Mouse (Mus musculus): ENCODE results near the gene Hspa12b. TPM values are rescaled to one million over a fixed set of nuclear protein-coding genes. Genes with fewer than 3 reads are reported as not detected.
A peak's percentile ranks its signal among the peaks of the same experiment; 100 is the strongest.

The Hspa12b gene
- polyA plus RNA-seq, 1 experiment from 2014 or later = 6.9 TPM

- no peaks in the 10 kb centered on the region for H3K27me3 ChIP-seq (replicated peaks; ENCODE audit: control insufficient read depth, insufficient read depth, low read length)
Observed at GRCm38 (mm10) chr2:131154036-131154435, 27.0 kb downstream of the Hspa12b start.

GRCm38 (mm10) chr2:131156987-131157386, 29.9 kb downstream of the Hspa12b start:
- Histone ChIP-seq H3K27ac (ENCODE audit: low read depth, low read length) (no peak overlapping the region), H3K9ac (ENCODE audit: low read depth, low read length) (no peak overlapping the region), H3K4me1 (ENCODE audit: control insufficient read depth, insufficient read depth, low read depth, low read length) (peaks cover 23% of the 10 kb centered on the region), H3K4me3 (ENCODE audit: low read length) (no peak overlapping the region), H3K36me3 (ENCODE audit: control insufficient read depth, insufficient read depth, low read length) (0 out of 2 replicates have a peak, but pooled peaks cover 2% of the 10 kb centered on the region), H3K9me3 (ENCODE audit: control insufficient read depth, low read length) (no peaks in the 10 kb centered on the region), H3K27me3 (replicated peaks; ENCODE audit: control insufficient read depth, insufficient read depth, low read length) (no peaks in the 10 kb centered on the region), H3K4me2 (ENCODE audit: low read length) (no peak overlapping the region)
- WGBS = 92% methylated on average over 7 of the region's 7 CpGs
- no peak for ATAC-seq

More at GRCm38 (mm10) chr2:131154036-131154435, 27.0 kb downstream of the Hspa12b start:
- H3K9me3 ChIP-seq (ENCODE audit: control insufficient read depth, low read length) = no peaks in the 10 kb centered on the region
- no peak for ATAC-seq
- no peak overlapping the region for H3K27ac ChIP-seq (ENCODE audit: low read depth, low read length)
- H3K9ac ChIP-seq (ENCODE audit: low read depth, low read length) = no peak overlapping the region
- H3K4me1 ChIP-seq (ENCODE audit: control insufficient read depth, insufficient read depth, low read depth, low read length) = peaks cover 18% of the 10 kb centered on the region
- peaks cover 8% of the 10 kb centered on the region for H3K36me3 ChIP-seq (ENCODE audit: control insufficient read depth, insufficient read depth, low read length)
- no peak overlapping the region for H3K4me2 ChIP-seq (ENCODE audit: low read length)
- 91% methylated on average over 4 of the region's 4 CpGs for WGBS
- no peak overlapping the region for H3K4me3 ChIP-seq (ENCODE audit: low read length)

DNA sequence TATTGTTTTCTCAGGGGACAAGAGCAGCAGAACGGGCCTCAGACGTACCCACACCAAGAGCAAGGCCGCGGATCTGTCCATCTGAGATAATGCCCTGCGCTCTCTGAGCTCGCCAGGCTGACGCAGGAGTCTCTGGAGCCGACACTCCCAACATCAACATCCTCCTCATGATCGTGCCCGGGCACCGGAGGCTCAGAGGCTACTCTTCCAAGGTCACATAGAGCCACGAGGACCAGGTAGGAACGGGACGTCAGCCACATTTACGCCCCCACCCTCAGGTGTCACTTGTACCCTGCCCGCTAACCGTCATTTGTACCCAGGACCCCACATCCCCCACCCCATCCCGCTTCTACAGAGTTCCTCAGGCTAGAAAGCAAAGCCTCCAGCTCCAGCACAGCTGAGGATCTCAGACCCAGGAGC, 32.4 kb downstream of the Hspa12b start:
- H3K36me3 ChIP-seq (ENCODE audit: control insufficient read depth, insufficient read depth, low read length) = no peaks in the 10 kb centered on the region
- peaks cover 23% of the 10 kb centered on the region for H3K4me1 ChIP-seq (ENCODE audit: control insufficient read depth, insufficient read depth, low read depth, low read length)
- under 1% methylated on average over 17 of the region's 18 CpGs for WGBS
- H3K9me3 ChIP-seq (ENCODE audit: control insufficient read depth, low read length) = no peaks in the 10 kb centered on the region
- no peaks in the 10 kb centered on the region for H3K27me3 ChIP-seq (replicated peaks; ENCODE audit: control insufficient read depth, insufficient read depth, low read length)
- H3K9ac ChIP-seq (ENCODE audit: low read depth, low read length) = peak overlapping the region; percentile 83
- H3K4me3 ChIP-seq (ENCODE audit: low read length) = peak overlapping the region; percentile 77
- peak; percentile 80 for ATAC-seq
- H3K27ac ChIP-seq (ENCODE audit: low read depth, low read length) = peak overlapping the region; percentile 81
- peak overlapping the region; percentile 94 for H3K4me2 ChIP-seq (ENCODE audit: low read length)

- H3K9me3 ChIP-seq (ENCODE audit: control insufficient read depth, low read length) = no peaks in the 10 kb centered on the region
- peak within 1 kb of the TSS; percentile 83 for H3K27ac ChIP-seq (ENCODE audit: low read depth, low read length)
- H3K36me3 ChIP-seq (ENCODE audit: control insufficient read depth, insufficient read depth, low read length) = no peaks in the 10 kb centered on the region
- H3K9ac ChIP-seq (ENCODE audit: low read depth, low read length) = peak within 1 kb of the TSS; percentile 83
- peaks cover 23% of the 10 kb centered on the region for H3K4me1 ChIP-seq (ENCODE audit: control insufficient read depth, insufficient read depth, low read depth, low read length)
- no peaks in the 10 kb centered on the region for H3K27me3 ChIP-seq (replicated peaks; ENCODE audit: control insufficient read depth, insufficient read depth, low read length)
- H3K4me3 ChIP-seq (ENCODE audit: low read length) = peak within 1 kb of the TSS; percentile 77
- 0% methylated on average over 54 of the region's 54 CpGs for WGBS
- ATAC-seq = peak; percentile 98
- peak within 1 kb of the TSS; percentile 94 for H3K4me2 ChIP-seq (ENCODE audit: low read length)
Observed at GRCm38 (mm10) chr2:131159938-131160581, 33.0 kb downstream of the Hspa12b start, which contains the start of gene 1700037H04Rik. TSS of gene 1700037H04Rik (minus strand) at chr2:131160081.

- Histone ChIP-seq H3K9me3 (ENCODE audit: control insufficient read depth, low read length) (no peaks in the 10 kb centered on the region), H3K27ac (ENCODE audit: low read depth, low read length) (peak overlapping the region; percentile 83), H3K4me3 (ENCODE audit: low read length) (peak overlapping the region; percentile 77), H3K4me2 (ENCODE audit: low read length) (peak overlapping the region; percentile 73), H3K4me1 (ENCODE audit: control insufficient read depth, insufficient read depth, low read depth, low read length) (peaks cover 23% of the 10 kb centered on the region), H3K36me3 (ENCODE audit: control insufficient read depth, insufficient read depth, low read length) (no peaks in the 10 kb centered on the region), H3K9ac (ENCODE audit: low read depth, low read length) (peak overlapping the region; percentile 55), H3K27me3 (replicated peaks; ENCODE audit: control insufficient read depth, insufficient read depth, low read length) (no peaks in the 10 kb centered on the region)
- under 1% methylated on average over 17 of the region's 17 CpGs for WGBS
- ATAC-seq = no peak
Observed at GRCm38 (mm10) chr2:131160671-131161111, 33.6 kb downstream of the Hspa12b start.

GRCm38 (mm10) chr2:131163924-131164323, 36.8 kb downstream of the Hspa12b start:
- H3K4me3 ChIP-seq (ENCODE audit: low read length) = no peak overlapping the region
- no peaks in the 10 kb centered on the region for H3K9me3 ChIP-seq (ENCODE audit: control insufficient read depth, low read length)
- peaks cover 6% of the 10 kb centered on the region for H3K4me1 ChIP-seq (ENCODE audit: control insufficient read depth, insufficient read depth, low read depth, low read length)
- H3K27me3 ChIP-seq (replicated peaks; ENCODE audit: control insufficient read depth, insufficient read depth, low read length) = no peaks in the 10 kb centered on the region
- H3K4me2 ChIP-seq (ENCODE audit: low read length) = no peak overlapping the region
- no peak for ATAC-seq
- H3K27ac ChIP-seq (ENCODE audit: low read depth, low read length) = no peak overlapping the region
- WGBS = 79% methylated on average over 7 of the region's 7 CpGs
- H3K36me3 ChIP-seq (ENCODE audit: control insufficient read depth, insufficient read depth, low read length) = no peaks in the 10 kb centered on the region
- no peak overlapping the region for H3K9ac ChIP-seq (ENCODE audit: low read depth, low read length)

DNA sequence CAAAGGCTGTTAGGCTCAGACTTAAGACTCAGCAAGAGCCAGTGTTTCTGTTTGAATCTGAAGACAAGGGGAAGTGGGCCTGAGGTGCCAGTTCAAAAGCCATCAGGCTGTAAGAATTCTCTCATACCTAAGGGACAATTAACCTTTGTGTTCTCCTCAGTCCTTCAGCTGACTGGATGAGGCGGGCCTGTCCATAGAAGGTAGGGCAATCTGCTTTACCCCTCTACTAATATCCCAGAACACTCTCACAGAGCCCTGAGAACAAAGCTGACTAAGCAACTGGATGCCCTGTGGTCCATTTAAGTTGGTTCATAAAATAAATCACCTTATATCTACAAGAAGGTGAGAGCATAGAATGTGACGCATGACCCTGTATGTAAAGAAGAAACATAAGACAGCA, 39.1 kb downstream of the Hspa12b start:
- no peak overlapping the region for H3K9ac ChIP-seq (ENCODE audit: low read depth, low read length)
- H3K4me3 ChIP-seq (ENCODE audit: low read length) = no peak overlapping the region
- no peaks in the 10 kb centered on the region for H3K9me3 ChIP-seq (ENCODE audit: control insufficient read depth, low read length)
- no peaks in the 10 kb centered on the region for H3K4me1 ChIP-seq (ENCODE audit: control insufficient read depth, insufficient read depth, low read depth, low read length)
- no peak overlapping the region for H3K27ac ChIP-seq (ENCODE audit: low read depth, low read length)
- no peaks in the 10 kb centered on the region for H3K36me3 ChIP-seq (ENCODE audit: control insufficient read depth, insufficient read depth, low read length)
- H3K27me3 ChIP-seq (replicated peaks; ENCODE audit: control insufficient read depth, insufficient read depth, low read length) = no peaks in the 10 kb centered on the region
- WGBS = 88% methylated on average over 2 of the region's 2 CpGs
- ATAC-seq = no peak
- no peak overlapping the region for H3K4me2 ChIP-seq (ENCODE audit: low read length)

DNA sequence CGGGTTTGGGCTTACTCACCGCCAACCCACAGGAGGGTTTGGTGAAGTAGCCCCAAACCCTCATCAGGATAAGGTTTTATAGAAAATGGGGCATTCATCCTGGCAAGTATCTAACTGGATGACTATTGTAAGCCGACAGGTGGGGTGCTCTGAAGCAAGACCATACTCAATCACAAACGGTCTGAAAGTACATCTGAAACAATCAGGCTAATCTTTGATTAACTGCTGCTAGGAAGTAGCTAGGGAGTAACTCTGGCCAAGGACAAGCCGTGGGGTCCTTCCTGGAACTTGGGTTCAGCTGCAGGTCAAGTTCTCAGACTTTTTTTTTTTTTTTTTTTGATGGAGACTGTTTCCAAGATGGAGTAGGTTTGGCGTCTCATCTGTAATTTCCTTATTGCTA, 40.9 kb downstream of the Hspa12b start:
- H3K27me3 ChIP-seq (replicated peaks; ENCODE audit: control insufficient read depth, insufficient read depth, low read length) = peaks cover 14% of the 10 kb centered on the region
- ATAC-seq = no peak
- no peak overlapping the region for H3K27ac ChIP-seq (ENCODE audit: low read depth, low read length)
- H3K4me2 ChIP-seq (ENCODE audit: low read length) = no peak overlapping the region
- H3K4me1 ChIP-seq (ENCODE audit: control insufficient read depth, insufficient read depth, low read depth, low read length) = no peaks in the 10 kb centered on the region
- no peaks in the 10 kb centered on the region for H3K9me3 ChIP-seq (ENCODE audit: control insufficient read depth, low read length)
- H3K9ac ChIP-seq (ENCODE audit: low read depth, low read length) = no peak overlapping the region
- H3K4me3 ChIP-seq (ENCODE audit: low read length) = no peak overlapping the region
- 84% methylated on average over 6 of the region's 6 CpGs for WGBS
- H3K36me3 ChIP-seq (ENCODE audit: control insufficient read depth, insufficient read depth, low read length) = no peaks in the 10 kb centered on the region

DNA sequence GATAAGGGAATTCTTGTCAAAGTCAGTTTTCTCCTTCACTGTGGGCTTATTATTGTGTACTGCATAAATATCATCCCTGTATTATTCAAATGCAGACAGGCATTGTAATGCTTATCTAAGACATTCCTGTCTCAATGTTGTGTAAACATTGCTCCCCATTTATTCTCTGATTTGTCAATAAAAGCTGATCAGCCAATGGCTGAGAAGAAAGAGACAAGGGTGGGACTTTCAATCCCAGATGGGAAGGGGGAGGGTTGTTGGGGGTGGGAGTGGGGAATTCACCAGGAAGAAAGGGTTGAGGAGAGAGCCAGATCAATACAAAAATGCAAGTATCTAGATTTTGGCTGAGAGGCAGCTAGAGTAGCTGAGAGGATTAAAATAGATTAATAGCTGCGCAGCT, 41.8 kb downstream of the Hspa12b start:
- H3K9ac ChIP-seq (ENCODE audit: low read depth, low read length) = no peak overlapping the region
- H3K9me3 ChIP-seq (ENCODE audit: control insufficient read depth, low read length) = no peaks in the 10 kb centered on the region
- no peak overlapping the region for H3K4me3 ChIP-seq (ENCODE audit: low read length)
- no peak for ATAC-seq
- no peak overlapping the region for H3K27ac ChIP-seq (ENCODE audit: low read depth, low read length)
- WGBS = 72% methylated on average over 1 of the region's 1 CpGs
- H3K4me1 ChIP-seq (ENCODE audit: control insufficient read depth, insufficient read depth, low read depth, low read length) = peaks cover under 1% of the 10 kb centered on the region
- H3K36me3 ChIP-seq (ENCODE audit: control insufficient read depth, insufficient read depth, low read length) = no peaks in the 10 kb centered on the region
- H3K4me2 ChIP-seq (ENCODE audit: low read length) = no peak overlapping the region
- H3K27me3 ChIP-seq (replicated peaks; ENCODE audit: control insufficient read depth, insufficient read depth, low read length) = peaks cover 15% of the 10 kb centered on the region
